Mouse (Mus musculus) testis, adult 2 months (tissue): ENCODE measurements around the gene Tha1.

Experiments used
- CTCF ChIP-seq: fragments of 200-500 bp; IDR thresholded peaks from 2 replicates; pipeline ENCODE4 v1.5.1; 2012; ENCODE audit warnings: low read depth, mild to moderate bottlenecking, inconsistent platforms, low read length, moderate library complexity; ENCODE audit not compliant: control insufficient read depth, insufficient read depth, insufficient replicate concordance
- POLR2A ChIP-seq: fragments of 200-500 bp; IDR thresholded peaks from 2 replicates; pipeline ENCODE4 v1.6.1; 2012; ENCODE audit warnings: low read depth, mild to moderate bottlenecking, inconsistent platforms, low read length, moderate library complexity; ENCODE audit not compliant: control insufficient read depth

- TF ChIP-seq CTCF: no peak
- TF ChIP-seq POLR2A: no peak
Observed at GRCm38 (mm10) chr11:117877917-117878745, 4.8 kb upstream of the Tha1 start.
